Mouse (Mus musculus): ENCODE measurements around the gene Slc3a1. TPM values are rescaled to one million over a fixed set of nuclear protein-coding genes. Genes with fewer than 3 reads are reported as not detected.
A peak's percentile ranks its signal among the peaks of the same experiment; 100 is the strongest.

Gene Slc3a1
- polyA plus RNA-seq, 1 experiment from 2014 or later, result 0.23 TPM

DNA sequence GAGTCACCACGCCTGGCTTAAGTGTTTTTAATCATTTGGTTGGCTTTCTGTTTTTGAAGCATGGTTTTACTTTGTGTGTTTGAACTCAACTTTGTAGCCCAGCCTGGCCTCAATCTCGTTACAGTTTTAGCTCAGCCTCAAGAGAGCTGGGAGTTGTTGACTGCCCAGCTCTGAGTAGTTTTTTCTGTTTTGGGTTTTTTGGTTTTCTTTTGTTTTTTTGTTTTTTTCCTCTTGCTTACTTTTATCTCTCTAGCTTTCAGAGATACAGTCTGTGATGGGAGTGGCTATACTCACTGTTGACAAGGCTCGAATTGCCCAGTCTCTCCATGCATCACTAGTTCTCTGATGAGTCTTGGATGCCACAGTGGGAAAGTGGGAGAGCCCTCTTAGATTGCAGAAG, 7.8 kb upstream of the Slc3a1 start:
- DNase-seq (ENCODE audit: low spot score), result no peak
- Histone ChIP-seq H3K4me3 (no peak overlapping the region), H3K27me3 (ENCODE audit: low read depth, poor library complexity, severe bottlenecking) (no peaks in the 10 kb centered on the region), H3K9me3 (replicated peaks) (no peaks in the 10 kb centered on the region), H3K36me3 (peaks cover 7% of the 10 kb centered on the region; the same call in 1 of the 2 replicates), H3K27ac (replicated peaks) (no peak overlapping the region), H3K4me1 (peaks cover 2% of the 10 kb centered on the region; the same call in 1 of the 2 replicates)
- 88% methylated on average over 3 of the region's 3 CpGs for WGBS

- peak; percentile 48 for DNase-seq (ENCODE audit: low spot score)
- Histone ChIP-seq H3K27me3 (ENCODE audit: low read depth, poor library complexity, severe bottlenecking) (no peaks in the 10 kb centered on the region), H3K4me1 (peaks cover 2% of the 10 kb centered on the region; the same call in 1 of the 2 replicates), H3K4me3 (no peak overlapping the region), H3K36me3 (peaks cover 7% of the 10 kb centered on the region; the same call in 1 of the 2 replicates), H3K27ac (replicated peaks) (no peak overlapping the region), H3K9me3 (replicated peaks) (no peaks in the 10 kb centered on the region)
- 67% methylated on average over 22 of the region's 22 CpGs for whole genome bisulfite sequencing
Measured at GRCm38 (mm10) chr17:85023247-85024167, 4.7 kb upstream of the Slc3a1 start.

- H3K4me1 ChIP-seq, result peaks cover 2% of the 10 kb centered on the region; the same call in 1 of the 2 replicates
- no peak overlapping the region for H3K27ac ChIP-seq (replicated peaks)
- WGBS, result 88% methylated on average over 8 of the region's 8 CpGs
- H3K4me3 ChIP-seq, result no peak overlapping the region
- no peaks in the 10 kb centered on the region for H3K27me3 ChIP-seq (ENCODE audit: low read depth, poor library complexity, severe bottlenecking)
- no peak for DNase-seq (ENCODE audit: low spot score)
- no peaks in the 10 kb centered on the region for H3K9me3 ChIP-seq (replicated peaks)
- peaks cover 7% of the 10 kb centered on the region; the same call in 1 of the 2 replicates for H3K36me3 ChIP-seq
Measured at GRCm38 (mm10) chr17:85024237-85024636, 3.9 kb upstream of the Slc3a1 start.

GRCm38 (mm10) chr17:85025151-85025550, 3.0 kb upstream of the Slc3a1 start:
- H3K36me3 ChIP-seq, result peaks cover 7% of the 10 kb centered on the region; the same call in 1 of the 2 replicates
- no peak for DNase-seq (ENCODE audit: low spot score)
- no peaks in the 10 kb centered on the region for H3K27me3 ChIP-seq (ENCODE audit: low read depth, poor library complexity, severe bottlenecking)
- 93% methylated on average over 6 of the region's 6 CpGs for WGBS
- H3K27ac ChIP-seq (replicated peaks), result no peak overlapping the region
- H3K4me1 ChIP-seq, result peaks cover 2% of the 10 kb centered on the region; the same call in 1 of the 2 replicates
- no peaks in the 10 kb centered on the region for H3K9me3 ChIP-seq (replicated peaks)
- H3K4me3 ChIP-seq, result no peak overlapping the region

GRCm38 (mm10) chr17:85026436-85026835, 1.7 kb upstream of the Slc3a1 start:
- peaks cover 2% of the 10 kb centered on the region; the same call in 1 of the 2 replicates for H3K4me1 ChIP-seq
- peaks cover 7% of the 10 kb centered on the region; the same call in 1 of the 2 replicates for H3K36me3 ChIP-seq
- H3K9me3 ChIP-seq (replicated peaks), result no peaks in the 10 kb centered on the region
- DNase-seq (ENCODE audit: low spot score), result no peak
- no peak overlapping the region for H3K27ac ChIP-seq (replicated peaks)
- WGBS, result 92% methylated on average over 6 of the region's 6 CpGs
- H3K4me3 ChIP-seq, result no peak overlapping the region
- H3K27me3 ChIP-seq (ENCODE audit: low read depth, poor library complexity, severe bottlenecking), result no peaks in the 10 kb centered on the region

DNA sequence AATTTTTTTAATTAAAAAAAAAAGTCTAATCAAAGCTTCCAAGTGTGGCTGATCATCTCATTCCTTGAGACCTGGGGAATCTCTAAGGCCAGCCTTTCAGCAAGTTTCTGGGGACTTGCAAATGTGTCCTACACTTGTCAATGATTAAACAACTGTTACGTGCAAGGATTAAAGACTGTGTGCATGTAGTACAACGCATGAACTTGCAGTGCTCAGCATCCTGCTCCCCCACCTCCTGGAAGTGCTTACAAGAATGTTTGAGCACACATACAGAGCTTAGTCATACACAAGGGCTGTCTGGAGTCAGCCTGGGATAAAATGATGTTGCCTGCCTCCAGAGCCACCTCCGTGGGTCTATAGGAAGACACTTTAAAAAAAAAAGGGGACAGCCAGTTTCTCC, 929 bp upstream of the Slc3a1 start:
- no peak for DNase-seq (ENCODE audit: low spot score)
- Histone ChIP-seq H3K9me3 (replicated peaks) (no peaks in the 10 kb centered on the region), H3K27me3 (ENCODE audit: low read depth, poor library complexity, severe bottlenecking) (no peaks in the 10 kb centered on the region), H3K36me3 (peaks cover 7% of the 10 kb centered on the region; the same call in 1 of the 2 replicates), H3K27ac (replicated peaks) (no peak overlapping the region), H3K4me3 (no peak overlapping the region), H3K4me1 (peaks cover 2% of the 10 kb centered on the region; the same call in 1 of the 2 replicates)
- 87% methylated on average over 3 of the region's 3 CpGs for WGBS

DNA sequence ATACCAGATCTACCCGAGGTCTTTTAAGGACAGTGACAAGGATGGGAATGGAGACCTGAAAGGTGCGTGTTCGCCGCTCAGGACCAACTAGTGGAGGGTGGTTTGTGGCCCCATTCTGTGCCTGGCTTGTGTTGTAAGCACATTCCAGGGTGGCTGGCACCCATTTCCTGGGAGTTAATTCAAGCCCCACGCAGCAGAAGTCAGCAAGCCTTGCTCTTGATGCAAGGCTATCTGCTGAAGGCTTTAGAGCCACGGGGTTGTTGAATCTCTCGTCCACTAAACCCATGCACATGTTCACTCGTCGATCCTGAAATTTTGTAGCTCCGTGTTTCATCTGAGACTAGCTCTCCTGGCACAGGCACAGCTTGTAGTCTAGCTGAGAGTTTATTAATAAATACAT, 621 bp downstream of the Slc3a1 start:
- WGBS, result 95% methylated on average over 10 of the region's 10 CpGs
- DNase-seq (ENCODE audit: low spot score), result no peak
- Histone ChIP-seq H3K36me3 (peaks cover 7% of the 10 kb centered on the region; the same call in 1 of the 2 replicates), H3K4me1 (0 out of 2 replicates have a peak, but pooled peaks cover under 1% of the 10 kb centered on the region), H3K4me3 (no peak overlapping the region), H3K27me3 (ENCODE audit: low read depth, poor library complexity, severe bottlenecking) (no peaks in the 10 kb centered on the region), H3K27ac (replicated peaks) (no peak overlapping the region), H3K9me3 (replicated peaks) (no peaks in the 10 kb centered on the region)

GRCm38 (mm10) chr17:85030651-85031050, 2.5 kb downstream of the Slc3a1 start:
- no peak overlapping the region for H3K27ac ChIP-seq (replicated peaks)

DNA sequence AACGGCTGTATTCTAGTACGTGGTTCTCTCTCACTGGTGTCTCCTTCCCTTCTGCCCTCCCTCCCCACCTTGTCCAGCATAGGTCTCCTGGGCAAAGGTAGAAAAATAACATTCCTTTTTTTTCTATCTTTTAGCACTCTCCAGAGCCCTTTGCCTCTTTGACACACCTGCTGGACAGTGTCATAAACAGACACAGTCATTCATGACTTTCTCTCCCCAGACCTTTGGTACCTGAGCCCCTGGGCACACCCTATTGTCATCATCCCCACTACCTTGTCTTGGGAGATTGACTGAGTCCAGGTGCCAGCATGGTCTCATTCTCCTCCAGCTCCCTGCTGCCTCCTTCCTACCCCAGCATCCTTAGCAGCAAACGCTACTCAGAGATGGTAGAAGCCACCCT, 4.9 kb downstream of the Slc3a1 start:
- Histone ChIP-seq H3K4me1 (0 out of 2 replicates have a peak, but pooled peaks cover 4% of the 10 kb centered on the region), H3K4me3 (no peak overlapping the region), H3K36me3 (no peaks in the 10 kb centered on the region), H3K9me3 (replicated peaks) (no peaks in the 10 kb centered on the region), H3K27ac (replicated peaks) (no peak overlapping the region), H3K27me3 (ENCODE audit: low read depth, poor library complexity, severe bottlenecking) (no peaks in the 10 kb centered on the region)
- WGBS, result 83% methylated on average over 3 of the region's 3 CpGs
- no peak for DNase-seq (ENCODE audit: low spot score)

More at GRCm38 (mm10) chr17:85030651-85031050, 2.5 kb downstream of the Slc3a1 start:
- no peaks in the 10 kb centered on the region for H3K9me3 ChIP-seq (replicated peaks)
- DNase-seq (ENCODE audit: low spot score), result no peak
- WGBS, result 78% methylated on average over 5 of the region's 5 CpGs
- 0 out of 2 replicates have a peak, but pooled peaks cover 4% of the 10 kb centered on the region for H3K4me1 ChIP-seq
- H3K4me3 ChIP-seq, result no peak overlapping the region
- no peaks in the 10 kb centered on the region for H3K36me3 ChIP-seq
- H3K27me3 ChIP-seq (ENCODE audit: low read depth, poor library complexity, severe bottlenecking), result no peaks in the 10 kb centered on the region

GRCm38 (mm10) chr17:85034068-85034467, 5.9 kb downstream of the Slc3a1 start:
- H3K4me3 ChIP-seq, result no peak overlapping the region
- WGBS, result 74% methylated on average over 11 of the region's 11 CpGs
- no peaks in the 10 kb centered on the region for H3K36me3 ChIP-seq
- no peaks in the 10 kb centered on the region for H3K9me3 ChIP-seq (replicated peaks)
- DNase-seq (ENCODE audit: low spot score), result no peak
- H3K4me1 ChIP-seq, result 0 out of 2 replicates have a peak, but pooled peaks cover 4% of the 10 kb centered on the region
- no peaks in the 10 kb centered on the region for H3K27me3 ChIP-seq (ENCODE audit: low read depth, poor library complexity, severe bottlenecking)
- no peak overlapping the region for H3K27ac ChIP-seq (replicated peaks)

GRCm38 (mm10) chr17:85037855-85038254, 9.7 kb downstream of the Slc3a1 start:
- H3K27ac ChIP-seq (replicated peaks), result no peak overlapping the region
- WGBS, result 85% methylated on average over 5 of the region's 5 CpGs

DNA sequence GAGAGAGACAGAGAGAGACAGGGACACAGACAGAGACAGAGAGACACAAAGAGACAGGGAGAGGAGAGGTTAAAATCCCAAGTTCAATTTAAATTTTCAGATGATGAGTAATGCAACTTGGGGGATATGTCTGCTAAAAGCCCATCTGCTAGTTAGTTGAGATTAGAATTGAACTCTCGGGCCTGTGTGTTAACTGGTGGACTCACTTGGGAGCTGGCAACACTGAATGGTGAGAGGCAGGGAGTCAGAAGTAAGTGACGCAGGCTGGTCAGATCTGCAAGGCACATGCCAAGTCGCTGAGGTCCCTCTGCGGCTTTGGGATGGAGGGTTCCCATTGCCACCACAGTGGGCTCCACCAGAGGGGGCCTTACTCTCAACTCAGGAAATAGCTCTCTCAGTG, 10.1 kb downstream of the Slc3a1 start:
- no peaks in the 10 kb centered on the region for H3K27me3 ChIP-seq (ENCODE audit: low read depth, poor library complexity, severe bottlenecking)
- 83% methylated on average over 4 of the region's 4 CpGs for WGBS
- H3K27ac ChIP-seq (replicated peaks), result no peak overlapping the region
- H3K36me3 ChIP-seq, result no peaks in the 10 kb centered on the region
- no peak overlapping the region for H3K4me3 ChIP-seq
- peaks cover 15% of the 10 kb centered on the region for H3K4me1 ChIP-seq
- DNase-seq (ENCODE audit: low spot score), result no peak
- no peaks in the 10 kb centered on the region for H3K9me3 ChIP-seq (replicated peaks)

More at GRCm38 (mm10) chr17:85037855-85038254, 9.7 kb downstream of the Slc3a1 start:
- DNase-seq (ENCODE audit: low spot score), result no peak
- no peaks in the 10 kb centered on the region for H3K27me3 ChIP-seq (ENCODE audit: low read depth, poor library complexity, severe bottlenecking)
- H3K9me3 ChIP-seq (replicated peaks), result no peaks in the 10 kb centered on the region
- no peaks in the 10 kb centered on the region for H3K36me3 ChIP-seq
- H3K4me1 ChIP-seq, result peaks cover 15% of the 10 kb centered on the region
- H3K4me3 ChIP-seq, result no peak overlapping the region

DNA sequence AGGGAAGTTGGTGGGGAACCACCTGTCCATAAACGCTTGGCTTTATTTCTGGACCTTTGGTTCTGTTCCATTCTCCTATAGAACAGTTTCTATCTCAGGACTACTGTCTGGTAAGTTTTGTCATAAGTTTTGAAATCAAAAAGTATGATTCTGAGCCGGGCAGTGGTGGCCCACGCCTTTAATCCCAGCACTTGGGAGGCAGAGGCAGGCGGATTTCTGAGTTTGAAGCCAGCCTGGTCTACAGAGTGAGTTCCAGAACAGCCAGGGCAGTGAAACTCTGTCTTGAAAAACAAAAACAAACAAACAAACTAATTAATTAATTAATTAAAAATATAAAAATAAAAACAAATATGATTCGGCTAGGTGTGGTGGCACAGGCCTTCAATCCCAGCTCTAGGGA, 10.6 kb downstream of the Slc3a1 start:
- WGBS, result 92% methylated on average over 5 of the region's 5 CpGs
- no peak for DNase-seq (ENCODE audit: low spot score)
- H3K27me3 ChIP-seq (ENCODE audit: low read depth, poor library complexity, severe bottlenecking), result no peaks in the 10 kb centered on the region

More for the DNA sequence above, 10.6 kb downstream of the Slc3a1 start:
- peaks cover 15% of the 10 kb centered on the region for H3K4me1 ChIP-seq
- no peaks in the 10 kb centered on the region for H3K36me3 ChIP-seq
- no peak overlapping the region for H3K4me3 ChIP-seq
- no peaks in the 10 kb centered on the region for H3K9me3 ChIP-seq (replicated peaks)
- H3K27ac ChIP-seq (replicated peaks), result no peak overlapping the region
